Mouse (Mus musculus) hindlimb bud, embryonic 11.5 days (tissue): ENCODE measurements around the gene Nlrc3.
"Not testable (repeated sequence)": the region's sequence is repeated elsewhere in the genome, so short reads cannot be mapped to it uniquely, and the experiment has no call there.

Source experiments
- DNase-seq: peaks from one replicate; pipeline ENCODE4 v3.0.0-alpha.2; 2012; ENCODE audit warnings: low read depth, low spot score; ENCODE audit errors: extremely low spot score

The Nlrc3 gene

DNA sequence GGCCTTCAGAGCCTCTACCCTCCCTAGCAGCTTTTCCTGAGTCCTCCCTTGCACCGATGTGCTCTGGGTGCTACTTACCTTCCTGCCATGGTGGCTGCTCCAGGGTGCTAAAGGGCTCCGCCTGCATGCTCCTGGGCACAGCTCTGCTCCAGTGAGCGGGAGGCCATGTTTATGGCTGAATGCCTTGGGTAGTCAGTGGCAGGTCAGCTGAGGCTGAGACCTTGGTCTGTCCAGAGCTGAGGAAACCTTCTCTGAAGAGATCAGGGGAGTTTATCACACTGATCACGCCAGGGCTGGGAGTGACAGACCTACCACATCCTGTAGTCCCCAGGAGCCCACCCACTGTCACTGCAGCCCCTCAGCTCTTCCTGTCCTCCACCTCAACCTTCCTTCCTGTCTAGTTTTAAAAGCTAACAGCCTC, at the start of gene Nlrc3:
Nlrc3 (minus strand) TSS at position 382 of the 421 bp plus-strand sequence.
- DNase-seq = no peak

GRCm38 (mm10) chr16:4022719-4023118, 46.3 kb upstream of the Nlrc3 start:
- DNase-seq = no peak

GRCm38 (mm10) chr16:4021241-4021640, 44.8 kb upstream of the Nlrc3 start:
- DNase-seq = no peak

- not testable (repeated sequence) for DNase-seq
Measured at GRCm38 (mm10) chr16:4017466-4017865, 41.0 kb upstream of the Nlrc3 start.

DNA sequence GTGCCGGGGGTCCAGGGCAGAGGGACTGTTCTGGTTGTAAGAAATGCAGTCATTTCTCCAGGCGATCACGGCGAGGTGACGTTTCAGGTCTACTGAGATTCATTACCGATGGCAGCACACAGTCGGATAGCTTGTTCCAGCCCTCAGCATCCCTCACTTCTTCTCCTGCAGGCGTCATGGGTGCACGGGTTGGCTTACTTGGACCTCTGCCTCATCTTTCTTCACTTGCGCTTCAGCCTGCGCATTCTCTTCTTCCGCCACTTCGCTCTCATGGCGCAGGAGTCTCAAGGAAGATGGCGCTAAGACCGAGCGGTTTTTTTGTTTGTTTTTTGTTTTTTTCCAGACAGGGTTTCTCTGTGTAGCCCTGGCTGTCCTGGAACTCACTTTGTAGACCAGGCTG, 40.4 kb upstream of the Nlrc3 start:
- DNase-seq = not testable (repeated sequence)

GRCm38 (mm10) chr16:4014040-4014668, 37.7 kb upstream of the Nlrc3 start:
- no peak for DNase-seq

- no peak for DNase-seq
Measured at GRCm38 (mm10) chr16:4012882-4013570, 36.6 kb upstream of the Nlrc3 start.

GRCm38 (mm10) chr16:4003489-4004398, 27.3 kb upstream of the Nlrc3 start, which contains the start of gene Slx4:
TSS of gene Slx4 (minus strand) at chr16:4003770.
- DNase-seq = peak; percentile 97

GRCm38 (mm10) chr16:3988410-3988809, 12.0 kb upstream of the Nlrc3 start:
- DNase-seq = no peak

DNA sequence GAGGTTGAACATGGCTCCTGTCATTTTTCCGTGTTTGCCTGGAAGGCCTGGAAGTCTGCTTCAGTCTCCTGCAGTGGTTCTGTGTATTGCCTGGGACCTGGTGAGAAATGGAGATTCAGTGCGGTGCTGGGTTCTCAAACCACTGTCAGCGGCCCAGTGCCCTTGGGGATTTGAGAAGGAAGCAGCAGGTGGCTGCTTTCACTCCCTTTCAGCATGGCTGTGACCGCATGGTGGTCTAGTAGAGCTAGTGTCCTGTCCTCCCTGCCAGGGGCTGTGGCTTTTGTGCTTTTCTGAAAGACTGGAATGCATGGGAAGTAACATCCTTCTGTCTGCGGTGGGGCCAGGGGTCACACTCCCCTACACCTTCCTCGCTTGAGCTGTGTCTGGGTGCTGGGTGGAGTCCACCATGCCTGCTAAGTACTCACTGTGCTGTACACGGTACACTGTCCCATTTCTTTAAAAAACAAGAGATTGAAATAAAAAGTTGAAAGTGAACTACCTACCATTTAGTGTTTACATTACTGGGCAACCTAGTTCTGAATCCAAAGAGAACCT, 6.8 kb upstream of the Nlrc3 start:
- no peak for DNase-seq

GRCm38 (mm10) chr16:3982173-3982572, 5.7 kb upstream of the Nlrc3 start:
- DNase-seq = no peak

- no peak for DNase-seq
Measured at GRCm38 (mm10) chr16:3976712-3977111, 280 bp upstream of the Nlrc3 start.

- no peak for DNase-seq
Measured at GRCm38 (mm10) chr16:3975658-3976057, 774 bp downstream of the Nlrc3 start.

DNA sequence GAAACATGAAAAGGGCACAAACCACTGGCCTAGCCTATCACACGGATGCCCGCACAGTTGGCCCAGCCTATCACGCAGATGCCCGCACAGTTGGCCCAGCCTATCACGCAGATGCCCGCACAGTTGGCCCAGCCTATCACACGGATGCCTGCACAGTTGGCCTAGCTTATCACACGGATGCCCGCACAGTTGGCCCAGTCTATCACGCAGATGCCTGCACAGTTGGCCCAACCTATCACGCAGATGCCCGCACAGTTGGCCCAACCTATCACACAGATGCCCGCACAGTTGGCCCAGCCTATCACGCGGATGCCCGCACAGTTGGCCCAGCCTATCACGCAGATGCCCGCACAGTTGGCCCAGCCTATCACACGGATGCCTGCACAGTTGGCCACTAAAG, 2.0 kb downstream of the Nlrc3 start:
- not testable (repeated sequence) for DNase-seq

DNA sequence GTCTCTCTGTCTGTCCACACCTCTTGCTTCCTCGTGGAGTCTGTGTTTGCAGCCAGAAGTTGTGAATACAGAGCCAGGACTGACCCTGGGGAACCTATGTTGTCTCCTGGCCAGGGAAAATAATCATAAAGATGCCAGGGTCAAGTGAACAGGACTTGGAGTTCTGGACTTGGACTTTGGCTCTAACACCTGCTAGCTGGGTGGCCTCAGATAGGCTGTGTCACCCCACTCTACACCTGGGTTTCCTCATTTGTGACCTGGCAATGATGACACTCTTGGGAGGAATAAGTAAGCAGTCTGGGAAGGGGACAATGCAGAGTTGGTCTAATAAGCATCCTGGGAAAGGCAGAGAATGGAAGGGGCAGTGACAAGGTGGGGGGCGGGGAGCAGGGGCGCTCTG, 10.9 kb downstream of the Nlrc3 start:
- DNase-seq = no peak

DNA sequence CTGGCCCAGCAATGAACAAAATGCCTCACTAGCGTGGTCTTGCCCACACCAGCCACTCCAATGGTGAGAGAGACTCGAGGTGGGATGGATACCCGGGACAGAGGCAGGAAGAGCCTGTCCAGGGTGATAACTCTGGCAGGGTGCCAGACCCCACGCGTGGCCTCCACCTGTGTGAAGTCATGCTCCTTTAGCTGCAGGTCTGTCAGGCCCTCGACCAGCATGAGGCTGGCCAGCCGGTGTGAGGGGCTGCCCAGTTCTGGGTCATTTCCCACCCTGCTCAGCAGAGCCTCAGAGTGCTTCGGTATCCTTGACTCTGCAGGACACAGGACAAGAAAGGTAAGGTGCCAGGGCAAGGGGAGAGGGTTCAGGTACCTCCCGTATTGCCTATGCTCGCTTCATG, 11.4 kb downstream of the Nlrc3 start:
- no peak for DNase-seq

DNA sequence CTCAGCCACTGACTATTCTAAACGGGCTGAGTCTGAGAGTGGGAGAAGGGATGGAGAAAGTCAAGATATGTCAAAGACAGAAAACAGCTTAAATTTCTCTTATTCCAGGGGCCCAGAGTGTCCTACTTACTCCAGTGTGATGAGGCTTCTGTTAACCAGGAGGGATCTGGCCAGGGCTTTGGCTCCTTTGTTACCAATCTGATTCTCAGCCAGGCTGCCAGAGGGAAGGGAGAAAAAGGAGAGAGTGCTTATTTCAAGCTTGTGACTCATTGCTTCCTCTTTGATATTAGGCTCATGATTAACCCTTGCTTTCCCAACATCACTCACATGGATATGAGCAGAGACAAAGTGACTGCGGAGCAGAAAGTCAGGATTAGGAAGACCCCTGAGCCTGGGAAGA, 17.2 kb downstream of the Nlrc3 start:
- no peak for DNase-seq

GRCm38 (mm10) chr16:3956369-3956768, 20.1 kb downstream of the Nlrc3 start:
- DNase-seq = no peak

DNA sequence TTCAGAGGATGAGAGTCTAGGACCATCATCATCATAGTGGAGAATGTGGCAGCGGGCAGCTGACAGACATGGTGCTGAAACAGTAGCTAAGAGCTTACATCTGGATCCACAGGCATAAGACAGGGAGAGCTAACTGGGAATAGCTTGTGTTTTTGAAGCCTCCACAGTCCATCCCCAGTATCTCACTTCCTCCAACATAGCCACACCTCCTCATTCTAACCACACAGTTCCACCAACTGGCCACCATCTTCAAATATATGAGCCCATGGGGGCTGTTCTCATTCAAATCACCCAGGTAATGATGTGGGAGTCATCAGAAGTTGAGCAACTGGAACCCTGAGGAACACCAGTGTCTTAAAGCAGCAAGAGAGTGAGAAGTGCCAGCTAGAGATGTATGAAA, 25.3 kb downstream of the Nlrc3 start:
- no peak for DNase-seq

- no peak for DNase-seq
Measured at GRCm38 (mm10) chr16:3934701-3935100, 41.7 kb downstream of the Nlrc3 start.

DNA sequence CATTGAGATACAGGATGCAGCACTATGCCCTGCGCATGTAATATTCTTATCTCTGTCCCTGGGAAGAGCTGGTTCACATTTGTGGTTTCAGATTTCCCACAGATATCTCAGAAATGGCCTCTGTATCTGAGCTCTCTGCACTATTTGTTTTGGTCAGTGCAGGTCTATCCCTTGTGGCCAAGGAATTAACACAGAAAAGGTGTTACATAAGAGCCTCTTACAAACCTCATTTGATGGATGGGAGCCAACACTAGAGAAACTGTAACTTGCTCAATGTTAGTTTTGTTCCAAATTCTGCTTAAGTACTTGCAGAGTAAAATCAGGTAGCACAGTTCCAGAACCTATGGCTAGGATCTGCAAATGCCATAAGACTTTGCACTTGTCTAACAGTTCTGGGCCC, 42.3 kb downstream of the Nlrc3 start:
- no peak for DNase-seq
